Mouse (Mus musculus) neural tube, embryonic 12.5 days (tissue): ENCODE results near the gene Gucy2c. TPM values are rescaled to one million over a fixed set of nuclear protein-coding genes. Genes with fewer than 3 reads are reported as not detected.

ENCODE experiments used
- ATAC-seq: fragments of 200-750 bp; cut with Nextera tagmentation; 2 replicates; pipeline ENCODE4 v1.8.0; 2017; ENCODE audit warnings: low read depth, mild to moderate bottlenecking, moderate TSS enrichment, moderate library complexity; ENCODE audit not compliant: low FRiP score
- H3K27ac ChIP-seq: fragments of 300-500 bp; sonication (generic); 2 replicates; pipeline ENCODE4 v1.5.1; 2016
- H3K27me3 ChIP-seq: fragments of 300-500 bp; sonication (generic); replicated peaks from 2 replicates; pipeline ENCODE4 v1.6.1; 2016; ENCODE audit warnings: mild to moderate bottlenecking
- H3K36me3 ChIP-seq: fragments of 300-500 bp; sonication (generic); 2 replicates; pipeline ENCODE4 v1.6.1; 2016; ENCODE audit warnings: mild to moderate bottlenecking
- H3K4me1 ChIP-seq: fragments of 300-500 bp; sonication (generic); 2 replicates; pipeline ENCODE4 v1.6.1; 2016
- H3K4me2 ChIP-seq: fragments of 300-500 bp; sonication (generic); replicated peaks from 2 replicates; pipeline ENCODE4 v1.6.1; 2016; ENCODE audit warnings: mild to moderate bottlenecking
- H3K4me3 ChIP-seq: fragments of 300-500 bp; sonication (generic); 2 replicates; pipeline ENCODE4 v1.5.1; 2016
- H3K9ac ChIP-seq: fragments of 300-500 bp; sonication (generic); 2 replicates; pipeline ENCODE4 v1.6.1; 2016; ENCODE audit warnings: mild to moderate bottlenecking
- H3K9me3 ChIP-seq: fragments of 300-500 bp; sonication (generic); 2 replicates; pipeline ENCODE4 v1.6.1; 2016; ENCODE audit warnings: mild to moderate bottlenecking
- WGBS: fragments of 180-500 bp; shearing (Covaris S2); methylation state at CpG from one replicate; pipeline ENCODE4 v1.1.7; 2016; 5-methylcytosine and 5-hydroxymethylcytosine counted together
- microRNA-seq: library from miRNA; unstranded; fragments of <30 nt; microRNA quantifications from one replicate; pipeline ENCODE4, GENCODE M21; 2017
- polyA plus RNA-seq: library from polyadenylated mRNA; unstranded; fragments of >200 nt; fragmentation: Nextera tagmentation; extraction: Ambion mirVana; gene quantifications from 2 replicates; pipeline ENCODE4 v1.2.1, GENCODE M21; 2016

The Gucy2c gene
- polyA plus RNA-seq, 1 experiment from 2014 or later: 0.41 TPM

- Histone ChIP-seq H3K4me2 (no peak overlapping the region), H3K9ac (no peak overlapping the region), H3K27me3 (no peaks in the 10 kb centered on the region), H3K4me1 (no peaks in the 10 kb centered on the region), H3K9me3 (no peaks in the 10 kb centered on the region), H3K36me3 (no peaks in the 10 kb centered on the region), H3K27ac (no peak overlapping the region), H3K4me3 (no peak overlapping the region)
- WGBS: 74% methylated on average over 5 of the region's 5 CpGs
- no peak for ATAC-seq
These were observed 128.2 kb downstream of the Gucy2c start for GRCm38 (mm10) chr6:136653331-136653730.

GRCm38 (mm10) chr6:136650664-136651063 lies 130.9 kb downstream of the Gucy2c start:
- H3K4me3 ChIP-seq: no peak overlapping the region
- no peak for ATAC-seq
- no peak overlapping the region for H3K4me2 ChIP-seq
- no peak overlapping the region for H3K9ac ChIP-seq
- WGBS: 87% methylated on average over 8 of the region's 8 CpGs
- no peaks in the 10 kb centered on the region for H3K27me3 ChIP-seq
- H3K9me3 ChIP-seq: no peaks in the 10 kb centered on the region
- H3K4me1 ChIP-seq: no peaks in the 10 kb centered on the region
- H3K27ac ChIP-seq: no peak overlapping the region
- H3K36me3 ChIP-seq: no peaks in the 10 kb centered on the region

GRCm38 (mm10) chr6:136647455-136647861 lies 134.1 kb downstream of the Gucy2c start:
- H3K36me3 ChIP-seq: no peaks in the 10 kb centered on the region
- WGBS: 80% methylated on average over 10 of the region's 10 CpGs
- H3K27ac ChIP-seq: no peak overlapping the region
- no peak overlapping the region for H3K9ac ChIP-seq
- no peaks in the 10 kb centered on the region for H3K4me1 ChIP-seq
- no peak overlapping the region for H3K4me2 ChIP-seq
- no peaks in the 10 kb centered on the region for H3K27me3 ChIP-seq
- H3K4me3 ChIP-seq: no peak overlapping the region
- ATAC-seq: no peak
- no peaks in the 10 kb centered on the region; the same call in 1 of the 2 replicates for H3K9me3 ChIP-seq

Small RNA genes lying within 50 kb of the gene (microRNA-seq; reads per million reads assigned to microRNA genes)
- not detected for gene Gm44364

Other genes with a start within 250 kb of the Gucy2c start
- 1.3 and 2.0 TPM in 2 replicates for gene Plbd1, start 119.8 kb downstream of the Gucy2c start, polyA plus RNA-seq
- 0.45 and 0.67 TPM in 2 replicates for gene Hist4h4, start 22.6 kb upstream of the Gucy2c start, polyA plus RNA-seq
- 123 and 127 TPM in 2 replicates for gene H2afj, start 26.5 kb upstream of the Gucy2c start, polyA plus RNA-seq
- gene BC049715, start 45.9 kb upstream of the Gucy2c start, polyA plus RNA-seq: 1.1 and 3.7 TPM in 2 replicates
- gene Wbp11, start 46.5 kb upstream of the Gucy2c start, polyA plus RNA-seq: 113 and 115 TPM in 2 replicates
- 0.29 and 1.5 TPM in 2 replicates for gene Smco3, start 53.7 kb upstream of the Gucy2c start, polyA plus RNA-seq
- gene Art4, start 76.0 kb upstream of the Gucy2c start, polyA plus RNA-seq: 0.51 and 0.86 TPM in 2 replicates
- 8.8 and 13.0 TPM in 2 replicates for gene Mgp, start 94.1 kb upstream of the Gucy2c start, polyA plus RNA-seq
- gene Erp27, start 140.4 kb upstream of the Gucy2c start, polyA plus RNA-seq: not detected in 2 replicates
- gene Pde6h, start 142.1 kb upstream of the Gucy2c start, polyA plus RNA-seq: not detected in 2 replicates
- 21.6 and 22.7 TPM in 2 replicates for gene Arhgdib, start 160.1 kb upstream of the Gucy2c start, polyA plus RNA-seq